Mouse (Mus musculus) T-cell, adult 2 months (primary cell): Measurements from ENCODE around the gene Pdzrn3.

Experiments used
- DNase-seq: peaks from one replicate; pipeline ENCODE4 v3.0.0; 2022; ENCODE audit warnings: low spot score

Pdzrn3 gene

DNA sequence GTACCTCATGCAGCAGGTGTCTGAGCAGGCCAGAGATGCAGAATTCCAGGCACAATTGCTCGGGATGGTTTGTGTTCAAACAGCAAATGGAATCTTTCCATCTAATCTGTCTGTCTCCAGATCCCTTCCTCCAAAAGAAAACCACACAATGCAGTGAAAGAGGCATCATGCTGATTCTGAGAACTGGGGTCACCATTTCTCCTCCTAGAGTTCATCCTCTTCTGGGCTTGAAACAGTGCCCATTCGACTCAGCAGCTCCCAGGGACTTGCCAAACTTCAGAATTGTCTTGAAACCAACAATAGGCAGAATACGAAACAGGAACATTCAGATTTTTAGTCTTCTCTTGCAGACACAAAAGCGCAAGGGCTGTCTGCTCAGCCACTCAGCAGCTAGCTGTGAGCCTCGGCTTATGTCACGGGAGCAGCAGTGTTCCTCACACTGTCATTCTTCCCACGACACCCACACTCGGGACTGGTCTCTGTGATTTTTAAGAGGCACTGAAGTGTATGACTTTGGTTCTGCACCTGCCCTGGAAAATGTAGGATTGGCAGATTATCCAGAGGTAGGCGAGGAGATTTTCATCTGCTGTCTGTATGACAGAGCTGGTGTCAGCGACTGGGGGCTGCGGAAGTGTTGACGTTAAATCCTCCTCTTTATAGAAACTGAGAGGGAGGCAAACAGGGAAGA lies 125.6 kb downstream of the Pdzrn3 start:
- DNase-seq, result no peak

- DNase-seq, result no peak
Measured at GRCm38 (mm10) chr6:101251160-101251559, 126.5 kb downstream of the Pdzrn3 start.

- DNase-seq, result no peak
Measured at GRCm38 (mm10) chr6:101246137-101246536, 131.6 kb downstream of the Pdzrn3 start.

- DNase-seq, result no peak
Measured at GRCm38 (mm10) chr6:101244355-101244754, 133.3 kb downstream of the Pdzrn3 start.

- DNase-seq, result no peak
Measured at GRCm38 (mm10) chr6:101243189-101243815, 134.4 kb downstream of the Pdzrn3 start.

GRCm38 (mm10) chr6:101236641-101237246 lies 141.0 kb downstream of the Pdzrn3 start:
- DNase-seq, result no peak

GRCm38 (mm10) chr6:101236230-101236629 lies 141.5 kb downstream of the Pdzrn3 start:
- no peak for DNase-seq

- no peak for DNase-seq
Measured at GRCm38 (mm10) chr6:101234349-101234748, 143.3 kb downstream of the Pdzrn3 start.

DNA sequence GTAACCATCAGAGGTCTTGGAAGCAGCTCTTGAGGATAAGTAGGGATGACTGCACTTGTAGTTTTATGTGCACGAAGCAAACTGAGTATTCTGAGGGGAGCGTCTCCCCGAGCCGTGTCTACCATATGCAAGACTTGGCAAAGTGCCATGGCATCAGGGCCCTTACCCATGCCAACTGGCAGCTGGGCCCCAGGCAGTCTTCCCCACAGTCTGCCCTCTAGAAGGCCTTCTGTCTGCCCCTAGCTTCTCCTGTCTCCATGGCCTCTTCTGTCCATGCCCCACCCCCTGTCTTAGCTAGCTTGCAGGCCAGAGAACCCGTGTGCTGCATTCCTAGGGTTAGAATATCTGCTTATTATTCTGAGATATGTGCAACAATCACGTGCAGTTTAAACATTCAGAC lies 144.0 kb downstream of the Pdzrn3 start:
- DNase-seq, result no peak

- no peak for DNase-seq
Measured at GRCm38 (mm10) chr6:101227294-101227855, 150.3 kb downstream of the Pdzrn3 start.

DNA sequence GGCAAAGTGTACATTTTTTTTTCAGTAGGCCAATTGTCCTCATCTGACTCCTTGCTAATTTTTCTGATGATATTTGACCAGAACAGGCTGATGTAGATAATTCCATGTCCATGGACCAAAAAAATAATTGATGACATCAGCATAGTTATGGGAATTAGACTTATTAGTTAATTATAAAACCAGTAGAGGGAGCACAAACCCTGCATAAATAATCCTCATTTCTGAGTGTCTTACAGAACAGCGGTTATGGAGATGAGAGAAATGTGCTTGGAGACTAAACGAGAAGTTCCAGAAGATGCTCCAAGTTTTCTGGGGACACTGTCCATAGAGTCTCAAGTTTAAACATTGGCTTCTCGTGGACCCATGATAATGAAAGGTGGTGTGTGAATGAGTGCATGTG lies 157.4 kb downstream of the Pdzrn3 start:
- no peak for DNase-seq

GRCm38 (mm10) chr6:101219004-101219403 lies 158.7 kb downstream of the Pdzrn3 start:
- no peak for DNase-seq

GRCm38 (mm10) chr6:101218197-101218596 lies 159.5 kb downstream of the Pdzrn3 start:
- no peak for DNase-seq

DNA sequence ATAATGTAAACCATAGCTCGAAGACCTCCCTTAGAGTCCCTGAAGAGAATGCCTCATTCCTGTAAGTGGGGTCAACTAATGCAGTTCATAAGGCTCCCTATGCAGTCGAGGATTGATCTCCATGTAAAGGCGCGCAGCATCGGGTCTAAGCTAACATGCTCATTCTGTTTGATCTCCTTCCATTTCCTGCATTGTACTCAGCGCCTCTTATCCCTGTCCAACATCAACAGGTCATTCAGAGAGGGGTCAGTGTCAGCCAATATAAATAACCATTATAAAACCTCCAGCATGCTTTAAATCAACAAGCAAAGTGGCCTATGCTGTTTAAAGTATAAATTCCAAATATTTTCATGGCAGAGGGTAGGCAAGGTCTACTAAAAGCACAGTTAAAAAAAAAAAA lies 159.9 kb downstream of the Pdzrn3 start:
- no peak for DNase-seq

- DNase-seq, result no peak
Measured at GRCm38 (mm10) chr6:101215436-101215791, 162.3 kb downstream of the Pdzrn3 start.

DNA sequence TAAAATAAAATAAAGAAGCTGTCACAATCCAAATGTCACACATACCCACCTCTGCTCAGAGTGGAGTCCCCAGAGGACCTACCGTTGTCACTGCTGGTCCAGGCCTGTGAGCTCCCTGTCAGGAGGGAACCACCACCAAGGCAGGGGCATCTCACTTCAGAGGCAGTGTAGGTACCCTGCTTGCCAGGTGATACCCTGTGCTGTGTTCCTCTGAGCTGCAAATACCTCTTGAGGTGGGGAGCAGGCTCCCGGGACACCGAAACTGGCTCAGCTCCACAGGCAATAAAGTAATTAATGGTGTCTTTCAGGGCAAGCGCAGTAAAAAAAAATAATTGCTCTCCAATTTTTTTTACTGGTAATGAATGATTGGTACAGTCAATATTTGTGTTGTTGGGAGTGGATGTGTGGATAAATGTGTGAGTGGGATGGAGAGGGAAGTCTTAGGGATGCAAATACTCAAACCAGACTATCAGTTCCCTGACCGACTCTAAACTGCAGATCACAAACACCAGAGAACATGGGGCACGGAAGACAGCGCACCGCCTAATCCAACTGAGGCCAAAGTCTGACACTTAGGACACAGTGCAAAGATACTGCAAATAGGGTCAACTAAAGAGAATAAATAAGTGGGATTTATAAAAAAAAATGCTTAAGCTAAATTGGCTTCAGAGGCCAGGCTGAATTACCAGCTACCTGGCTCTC lies 162.8 kb downstream of the Pdzrn3 start:
- no peak for DNase-seq

DNA sequence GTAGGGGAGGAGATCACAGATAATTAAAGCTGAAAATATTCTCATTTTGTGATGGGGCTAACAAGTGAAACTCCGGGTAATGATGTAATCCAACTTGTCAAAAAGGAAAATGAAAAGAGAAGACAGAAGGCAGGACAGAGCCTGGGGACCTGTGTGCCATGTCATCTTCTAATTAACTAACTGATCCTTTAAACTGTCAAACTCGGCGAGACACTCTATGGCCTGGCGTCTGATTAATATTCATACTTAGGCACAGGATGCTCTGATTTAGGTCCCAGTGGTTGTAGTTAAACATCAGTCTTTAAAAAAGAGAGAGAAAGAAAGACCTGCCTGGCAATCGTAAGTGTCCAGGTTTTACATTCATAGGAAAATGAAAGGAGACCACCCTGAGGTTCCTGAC lies 164.6 kb downstream of the Pdzrn3 start:
- no peak for DNase-seq

GRCm38 (mm10) chr6:101212086-101212485 lies 165.6 kb downstream of the Pdzrn3 start:
- DNase-seq, result no peak

GRCm38 (mm10) chr6:101211361-101211841 lies 166.3 kb downstream of the Pdzrn3 start:
- DNase-seq, result no peak

GRCm38 (mm10) chr6:101198943-101199298 lies 178.8 kb downstream of the Pdzrn3 start:
- no peak for DNase-seq

GRCm38 (mm10) chr6:101198284-101198942 lies 179.3 kb downstream of the Pdzrn3 start:
- DNase-seq, result no peak

DNA sequence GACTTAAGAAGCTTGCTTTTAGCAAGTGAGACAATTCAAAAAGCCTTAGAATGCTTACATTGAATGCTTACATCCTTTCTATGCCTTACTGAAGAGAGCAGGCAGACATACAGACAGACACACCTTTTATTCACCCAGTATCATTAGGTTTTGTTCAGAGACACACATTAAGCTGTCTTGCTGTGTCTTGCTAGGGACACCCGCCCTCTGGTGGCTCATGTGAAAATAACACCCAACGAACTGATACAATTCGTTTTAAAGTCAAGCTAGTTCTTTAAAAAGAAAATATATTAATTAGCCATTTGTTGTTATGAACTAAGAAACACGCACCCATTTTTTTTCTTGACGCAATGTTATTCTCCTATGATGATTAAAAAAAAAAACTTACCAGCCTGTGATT lies 180.1 kb downstream of the Pdzrn3 start:
- DNase-seq, result peak; percentile 23
